Mouse (Mus musculus) midbrain, postnatal 0 days (tissue): ENCODE data around the gene Gorasp2. TPM values are rescaled to one million over a fixed set of nuclear protein-coding genes. Genes with fewer than 3 reads are reported as not detected.

Experiments used
- ATAC-seq: fragments of 200-750 bp; cut with Nextera tagmentation; 2 replicates; pipeline ENCODE4 v1.8.0; 2017; ENCODE audit warnings: moderate number of reproducible peaks, mild to moderate bottlenecking, moderate TSS enrichment, moderate library complexity; ENCODE audit not compliant: low FRiP score
- DNase-seq: peaks from one replicate; pipeline ENCODE4 v3.0.0-alpha.2; 2015; ENCODE audit warnings: low spot score
- H3K27ac ChIP-seq: fragments of 300-500 bp; sonication (generic); 2 replicates; pipeline ENCODE4 v1.5.1; 2014; ENCODE audit warnings: low read depth, mild to moderate bottlenecking, low read length, mixed read lengths
- H3K27me3 ChIP-seq: fragments of 300-500 bp; sonication (generic); 2 replicates; pipeline ENCODE4 v1.6.1; 2014; ENCODE audit warnings: low read length, control low read depth, mixed read lengths; ENCODE audit not compliant: insufficient read depth
- H3K36me3 ChIP-seq: fragments of 300-500 bp; sonication (generic); 2 replicates; pipeline ENCODE4 v1.6.1; 2014; ENCODE audit warnings: low read length, control low read depth, mixed read lengths; ENCODE audit not compliant: insufficient read depth
- H3K4me1 ChIP-seq: fragments of 300-500 bp; sonication (generic); 2 replicates; pipeline ENCODE4 v1.6.1; 2014; ENCODE audit warnings: mild to moderate bottlenecking, control low read depth, antibody characterized with exemption, low read length, mixed read lengths; ENCODE audit not compliant: insufficient read depth
- H3K4me2 ChIP-seq: fragments of 300-500 bp; sonication (generic); 2 replicates; pipeline ENCODE4 v1.6.1; 2014; ENCODE audit warnings: low read depth, mild to moderate bottlenecking, low read length, mixed read lengths; ENCODE audit not compliant: poor library complexity, severe bottlenecking
- H3K4me3 ChIP-seq: fragments of 300-500 bp; sonication (generic); 2 replicates; pipeline ENCODE4 v1.5.1; 2014; ENCODE audit warnings: low read depth, mild to moderate bottlenecking, low read length, moderate library complexity
- H3K9ac ChIP-seq: fragments of 300-500 bp; sonication (generic); replicated peaks from 2 replicates; pipeline ENCODE4 v1.6.1; 2014; ENCODE audit warnings: mild to moderate bottlenecking, low read length, moderate library complexity, mixed read lengths; ENCODE audit not compliant: poor library complexity, severe bottlenecking
- H3K9me3 ChIP-seq: fragments of 300-500 bp; sonication (generic); 2 replicates; pipeline ENCODE4 v1.6.1; 2016; ENCODE audit warnings: low read length, control low read depth
- CTCF ChIP-seq: IDR thresholded peaks from 2 replicates; pipeline ENCODE4 v1.5.1; 2016; ENCODE audit warnings: antibody characterized with exemption, mild to moderate bottlenecking
- WGBS: fragments of 180-500 bp; shearing (Covaris S2); extraction: QIAGEN DNeasy Blood & Tissue Kit; methylation state at CpG from one replicate; pipeline ENCODE4 v1.1.7; 2014; 5-methylcytosine and 5-hydroxymethylcytosine counted together
- polyA plus RNA-seq: library from polyadenylated mRNA; unstranded; fragments of >200 nt; fragmentation: Nextera tagmentation; extraction: Ambion mirVana; gene quantifications from 2 replicates; pipeline ENCODE4 v1.2.1, GENCODE M21; 2015
- total RNA-seq: library from RNA; depleted of rRNA; stranded (reverse); fragments of >200 nt; gene quantifications from 2 replicates; pipeline ENCODE4 v1.2.3, GENCODE M21; 2014

Gene Gorasp2
- total and polyA plus RNA-seq, 2 experiments from 2014 or later: 106 to 160 TPM

GRCm38 (mm10) chr2:70688454-70689078 is 27.2 kb downstream of the Gorasp2 start:
- H3K27me3 ChIP-seq: no peaks in the 10 kb centered on the region
- H3K4me1 ChIP-seq: no peaks in the 10 kb centered on the region
- no peaks in the 10 kb centered on the region for H3K9me3 ChIP-seq
- H3K4me3 ChIP-seq: no peak overlapping the region
- H3K4me2 ChIP-seq: no peak overlapping the region
- H3K9ac ChIP-seq: no peak overlapping the region
- 92% methylated on average over 21 of the region's 21 CpGs for WGBS
- no peak for DNase-seq
- H3K27ac ChIP-seq: no peak overlapping the region
- TF ChIP-seq CTCF: no peak
- ATAC-seq: no peak
- peaks cover 66% of the 10 kb centered on the region for H3K36me3 ChIP-seq

- ATAC-seq: no peak
Observed at GRCm38 (mm10) chr2:70690195-70690594, 28.8 kb downstream of the Gorasp2 start.

GRCm38 (mm10) chr2:70695712-70696111 is 34.3 kb downstream of the Gorasp2 start:
- Histone ChIP-seq H3K27ac (no peak overlapping the region), H3K27me3 (no peaks in the 10 kb centered on the region), H3K4me1 (no peaks in the 10 kb centered on the region), H3K9me3 (no peaks in the 10 kb centered on the region), H3K36me3 (peaks cover 15% of the 10 kb centered on the region), H3K4me2 (no peak overlapping the region), H3K9ac (no peak overlapping the region), H3K4me3 (no peak overlapping the region)
- no peak for TF ChIP-seq CTCF
- ATAC-seq (no peak), DNase-seq (no peak)
- 93% methylated on average over 10 of the region's 10 CpGs for WGBS

More at GRCm38 (mm10) chr2:70690195-70690594, 28.8 kb downstream of the Gorasp2 start:
- WGBS: 86% methylated on average over 11 of the region's 11 CpGs
- no peak for DNase-seq
- Histone ChIP-seq H3K36me3 (peaks cover 52% of the 10 kb centered on the region), H3K27ac (no peak overlapping the region), H3K4me3 (no peak overlapping the region), H3K4me1 (no peaks in the 10 kb centered on the region), H3K27me3 (no peaks in the 10 kb centered on the region), H3K9ac (no peak overlapping the region), H3K4me2 (no peak overlapping the region), H3K9me3 (no peaks in the 10 kb centered on the region)
- TF ChIP-seq CTCF: no peak

- Histone ChIP-seq H3K27me3 (no peaks in the 10 kb centered on the region), H3K9ac (no peak overlapping the region), H3K4me2 (no peak overlapping the region), H3K9me3 (no peaks in the 10 kb centered on the region), H3K4me1 (peaks cover 3% of the 10 kb centered on the region; the same call in 1 of the 2 replicates), H3K27ac (no peak overlapping the region), H3K4me3 (no peak overlapping the region), H3K36me3 (no peaks in the 10 kb centered on the region)
- no peak for TF ChIP-seq CTCF
- DNase-seq (no peak), ATAC-seq (no peak)
- whole genome bisulfite sequencing: 90% methylated on average over 3 of the region's 3 CpGs
Observed at GRCm38 (mm10) chr2:70700851-70701250, 39.5 kb downstream of the Gorasp2 start.

- no peak overlapping the region for H3K4me2 ChIP-seq
- no peak overlapping the region for H3K9ac ChIP-seq
- DNase-seq: no peak
- H3K27me3 ChIP-seq: no peaks in the 10 kb centered on the region
- 70% methylated on average over 9 of the region's 9 CpGs for WGBS
- TF ChIP-seq CTCF: no peak
- H3K4me3 ChIP-seq: no peak overlapping the region
- H3K36me3 ChIP-seq: no peaks in the 10 kb centered on the region
- ATAC-seq: no peak
- H3K9me3 ChIP-seq: no peaks in the 10 kb centered on the region
- H3K27ac ChIP-seq: no peak overlapping the region
- H3K4me1 ChIP-seq: peaks cover 3% of the 10 kb centered on the region; the same call in 1 of the 2 replicates
Observed at GRCm38 (mm10) chr2:70701571-70701970, 40.2 kb downstream of the Gorasp2 start.

- DNase-seq (no peak), ATAC-seq (no peak)
- no peaks in the 10 kb centered on the region for H3K36me3 ChIP-seq
- H3K9ac ChIP-seq: no peak overlapping the region
- WGBS: 45% methylated on average over 5 of the region's 5 CpGs
- no peak overlapping the region for H3K27ac ChIP-seq
- H3K9me3 ChIP-seq: no peaks in the 10 kb centered on the region
- H3K4me3 ChIP-seq: no peak overlapping the region
- peaks cover 3% of the 10 kb centered on the region; the same call in 1 of the 2 replicates for H3K4me1 ChIP-seq
- no peak overlapping the region for H3K4me2 ChIP-seq
- TF ChIP-seq CTCF: no peak
- no peaks in the 10 kb centered on the region for H3K27me3 ChIP-seq
Observed at GRCm38 (mm10) chr2:70702403-70702802, 41.0 kb downstream of the Gorasp2 start.
